Mouse (Mus musculus) lung, adult 2 months (tissue): ENCODE results near the gene Zbtb20.

Experiments
- CTCF ChIP-seq: fragments of 200-500 bp; IDR thresholded peaks from 2 replicates; pipeline ENCODE4 v1.5.1; 2011; ENCODE audit warnings: mild to moderate bottlenecking, low read length, control low read depth; ENCODE audit not compliant: insufficient read depth
- POLR2A ChIP-seq: fragments of 200-500 bp; IDR thresholded peaks from 2 replicates; pipeline ENCODE4 v1.6.1; 2011; ENCODE audit warnings: low read depth, mild to moderate bottlenecking, control low read depth, low read length, borderline replicate concordance; ENCODE audit errors: extremely low read depth

- TF ChIP-seq CTCF (no peak), POLR2A (no peak)
Measured at GRCm38 (mm10) chr16:43616348-43616747, 740.7 kb downstream of the Zbtb20 start.
